Mouse (Mus musculus) adrenal gland, adult (tissue): ENCODE measurements around the gene Gjb6.

Experiments
- DNase-seq, 2 experiments: peaks; one replicate each; pipeline ENCODE4 v3.0.0; 2022 to 2023; ENCODE audit warnings: low spot score in 1 of 2; ENCODE audit not compliant: inconsistent age in 2 of 2

Gjb6 gene

GRCm38 (mm10) chr14:57089107-57089506 lies 44.3 kb downstream of the Gjb6 start:
- DNase-seq, result no peak

DNA sequence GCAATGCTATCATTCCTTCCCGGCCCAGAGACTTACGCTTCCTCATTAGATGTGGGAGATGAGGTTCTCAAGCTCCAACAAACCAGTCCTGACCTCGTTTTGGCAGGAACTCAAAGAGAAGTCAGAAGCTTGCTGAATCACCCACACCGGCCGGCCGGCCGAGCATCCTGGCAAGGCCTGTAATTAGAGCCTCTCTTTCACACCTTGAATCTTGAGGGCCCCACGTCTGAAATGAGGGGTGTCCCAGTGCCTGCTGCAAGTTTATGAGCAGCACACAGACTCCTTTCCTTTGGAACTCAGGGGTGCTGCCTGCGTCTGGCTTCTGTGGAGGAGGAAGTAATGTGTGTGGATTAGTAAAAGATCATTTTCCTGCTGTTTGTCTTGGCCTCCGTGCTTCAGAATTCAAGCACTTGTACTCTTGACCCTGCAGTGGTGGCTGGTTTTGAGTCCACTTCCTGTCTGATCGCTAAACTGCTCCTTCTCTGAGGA lies 49.2 kb downstream of the Gjb6 start:
- no peak for DNase-seq

DNA sequence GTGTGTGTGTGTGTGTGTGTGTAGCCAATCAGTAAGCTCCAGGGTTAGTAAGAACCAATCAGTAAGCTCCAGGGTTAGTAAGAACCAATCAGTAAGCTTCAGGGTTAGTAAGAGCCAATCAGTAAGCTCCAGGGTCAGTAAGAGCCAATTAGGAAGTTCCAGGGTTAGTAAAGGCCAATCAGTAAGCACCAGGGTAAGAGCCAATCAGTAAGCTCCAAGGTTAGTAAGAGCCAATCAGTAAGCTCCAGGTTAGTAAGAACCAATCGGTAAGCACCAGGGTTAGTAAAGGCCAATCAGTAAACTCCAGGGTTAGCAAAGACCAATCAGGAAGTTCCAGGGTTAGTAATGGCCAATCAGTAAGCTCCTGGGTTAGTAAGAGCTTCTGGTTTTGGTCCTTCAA lies 50.5 kb downstream of the Gjb6 start:
- no peak for DNase-seq

- DNase-seq, result no peak
Observed at GRCm38 (mm10) chr14:57075537-57075936, 57.9 kb downstream of the Gjb6 start.
